Mouse (Mus musculus): Measurements from ENCODE around the gene Phykpl. TPM values are rescaled to one million over a fixed set of nuclear protein-coding genes. Genes with fewer than 3 reads are reported as not detected.

The Phykpl gene
- total RNA-seq (2014; rRNA removed; ENCODE audit: low replicate concordance) (14.5 and 35.2 TPM in 2 replicates), polyA plus RNA-seq (2015; fragmentation: Nextera tagmentation; extraction: Ambion mirVana) (12.7 and 13.9 TPM in 2 replicates)

DNA sequence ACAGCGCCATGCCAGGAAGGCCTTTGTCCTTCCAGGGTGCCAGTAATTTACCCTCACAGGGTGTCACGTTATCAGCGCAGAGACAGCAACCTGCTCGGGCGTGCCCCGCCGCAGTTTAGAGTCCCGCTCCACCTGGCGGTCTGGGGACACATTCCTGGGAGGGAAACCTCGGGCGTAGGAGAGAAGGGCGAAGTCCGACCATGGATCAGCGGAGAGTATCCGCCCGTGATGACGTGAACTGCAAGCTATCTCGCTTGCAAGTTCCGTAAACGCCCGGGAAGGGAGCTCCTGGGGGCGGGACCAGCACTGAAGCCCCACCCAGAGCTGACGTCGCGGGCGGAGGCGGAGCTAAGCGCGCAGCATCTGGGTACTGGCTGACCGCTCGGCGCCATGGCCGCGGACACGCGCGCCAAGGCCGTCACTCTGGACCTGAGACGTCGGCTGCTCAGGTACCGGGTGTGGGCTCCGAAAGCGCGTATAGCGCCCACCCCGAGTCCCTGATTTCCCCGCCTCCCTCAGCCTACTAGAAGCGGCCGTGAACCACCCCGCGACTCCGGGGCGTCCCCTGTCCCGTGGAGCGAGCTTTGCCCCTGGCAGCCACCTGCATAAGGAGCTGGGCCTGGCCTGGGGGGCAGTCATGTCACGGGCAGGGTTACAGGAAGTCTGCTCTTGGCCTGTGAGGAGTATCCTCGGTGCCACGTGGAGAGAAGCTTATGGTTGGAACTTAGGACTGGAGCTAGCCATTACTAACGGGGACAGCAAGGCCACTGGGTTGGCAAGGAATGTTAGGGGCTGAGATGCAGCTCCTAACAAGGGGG, at the start of gene Phykpl:
Gene Phykpl (plus strand): TSS at position 327 of the 818 bp plus-strand sequence.
- WGBS, result under 1% methylated on average over 59 of the region's 59 CpGs

DNA sequence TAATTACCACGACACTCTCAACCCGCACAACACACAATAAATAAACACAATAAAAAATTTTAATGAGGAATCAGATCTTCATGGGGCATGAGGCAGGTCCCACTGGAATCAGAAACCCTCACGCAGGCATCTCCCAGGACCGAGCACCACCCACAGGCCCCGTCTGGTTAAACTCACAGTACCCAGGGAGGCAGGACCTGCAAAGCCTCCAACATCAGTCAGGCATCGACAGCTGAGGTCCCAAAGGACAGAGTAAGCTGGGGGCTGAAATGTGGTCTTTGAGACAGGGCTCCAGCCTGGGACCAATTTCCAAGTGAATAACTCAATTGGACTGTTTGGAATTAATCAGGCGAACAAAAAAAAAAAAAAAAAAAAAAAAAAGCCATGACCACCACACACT, 46.2 kb upstream of the Phykpl start:
- DNase-seq (ENCODE audit: low spot score), result no peak
- Histone ChIP-seq H3K36me3 (replicated peaks; ENCODE audit: control insufficient read depth, insufficient read depth, low read length) (no peaks in the 10 kb centered on the region), H3K4me1 (ENCODE audit: control insufficient read depth, insufficient read depth) (no peaks in the 10 kb centered on the region), H3K4me3 (ENCODE audit: low read depth, low read length) (no peak overlapping the region), H3K9me3 (replicated peaks; ENCODE audit: control insufficient read depth, low read length) (no peaks in the 10 kb centered on the region), H3K27ac (ENCODE audit: low read depth) (no peak overlapping the region), H3K9ac (replicated peaks; ENCODE audit: low read depth, low read length) (no peak overlapping the region), H3K27me3 (ENCODE audit: control insufficient read depth, insufficient read depth, low read length) (peaks cover 6% of the 10 kb centered on the region; the same call in 1 of the 2 replicates), H3K4me2 (ENCODE audit: low read depth, low read length) (no peak overlapping the region)
- WGBS, result 63% methylated on average over 7 of the region's 7 CpGs
- TF ChIP-seq EP300 (IDR thresholded peaks at IDR 0.05; ENCODE audit: low read depth), result no peak
- no peak for TF ChIP-seq CTCF (IDR thresholded peaks at IDR 0.05; ENCODE audit: low read depth)
- no peak for ATAC-seq (ENCODE audit: insufficient read depth, low read depth)

More for the DNA sequence above, at the start of gene Phykpl:
- peak; percentile 38; the same call in 1 of the 2 replicates for TF ChIP-seq EP300 (IDR thresholded peaks at IDR 0.05; ENCODE audit: low read depth)
- TF ChIP-seq CTCF (IDR thresholded peaks at IDR 0.05; ENCODE audit: low read depth), result peak; percentile 37
- Histone ChIP-seq H3K36me3 (replicated peaks; ENCODE audit: control insufficient read depth, insufficient read depth, low read length) (peaks cover 32% of the 10 kb centered on the region), H3K4me2 (ENCODE audit: low read depth, low read length) (peak within 1 kb of the TSS; percentile 82), H3K9me3 (replicated peaks; ENCODE audit: control insufficient read depth, low read length) (no peaks in the 10 kb centered on the region), H3K4me1 (ENCODE audit: control insufficient read depth, insufficient read depth) (peaks cover 25% of the 10 kb centered on the region), H3K9ac (replicated peaks; ENCODE audit: low read depth, low read length) (peak within 1 kb of the TSS; percentile 82), H3K27me3 (ENCODE audit: control insufficient read depth, insufficient read depth, low read length) (no peaks in the 10 kb centered on the region), H3K4me3 (ENCODE audit: low read depth, low read length) (peak within 1 kb of the TSS; percentile 78), H3K27ac (ENCODE audit: low read depth) (peak within 1 kb of the TSS; percentile 92)
- ATAC-seq (ENCODE audit: insufficient read depth, low read depth) (peak; percentile 96), DNase-seq (ENCODE audit: low spot score) (peak; percentile 93)

DNA sequence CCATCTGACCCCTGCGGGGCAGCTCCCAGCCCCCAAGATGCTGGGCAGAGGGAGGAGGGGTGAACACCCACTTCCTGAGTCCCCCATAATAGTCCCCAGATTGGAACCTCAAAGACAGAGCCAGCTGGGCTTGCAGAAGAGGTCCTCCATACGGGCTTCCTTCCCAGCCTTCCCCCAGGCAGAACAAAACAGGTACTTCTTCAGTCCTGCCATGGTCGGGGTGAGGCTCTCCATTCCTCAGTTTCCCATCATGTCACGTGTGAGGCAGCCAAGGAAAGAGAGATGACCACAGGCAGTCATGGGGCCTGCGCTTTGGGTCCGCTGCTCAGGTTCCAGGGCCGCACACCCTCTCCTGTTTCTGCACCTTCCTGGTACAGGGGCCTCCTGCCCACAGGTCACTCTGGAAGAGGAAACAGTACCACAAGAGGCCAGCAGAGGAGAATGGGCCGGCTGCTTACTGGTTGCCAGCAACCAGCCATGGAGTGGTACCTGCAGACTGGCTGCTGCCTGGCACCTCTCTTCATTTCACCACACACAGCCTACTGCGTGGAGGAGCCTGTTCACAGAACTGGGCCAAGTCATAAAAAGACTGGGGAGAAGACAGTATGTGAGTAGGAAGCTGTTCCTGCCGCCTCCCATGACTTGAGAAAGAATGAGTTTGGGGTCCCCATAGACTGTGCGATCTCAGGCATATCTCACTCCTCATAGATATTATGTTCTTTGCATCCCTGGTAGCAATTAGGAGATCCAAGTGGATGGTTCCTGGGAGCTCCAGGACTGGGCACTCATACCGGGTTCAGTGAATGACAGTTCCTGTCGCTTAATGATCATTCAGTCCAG, 45.4 kb upstream of the Phykpl start:
- TF ChIP-seq EP300 (IDR thresholded peaks at IDR 0.05; ENCODE audit: low read depth) (no peak), CTCF (IDR thresholded peaks at IDR 0.05; ENCODE audit: low read depth) (no peak)
- peaks cover 5% of the 10 kb centered on the region; the same call in 1 of the 2 replicates for H3K27me3 ChIP-seq (ENCODE audit: control insufficient read depth, insufficient read depth, low read length)
- ATAC-seq (ENCODE audit: insufficient read depth, low read depth) (peak; percentile 24; the same call in 1 of the 2 replicates), DNase-seq (ENCODE audit: low spot score) (no peak)
- no peak overlapping the region for H3K4me3 ChIP-seq (ENCODE audit: low read depth, low read length)
- no peaks in the 10 kb centered on the region for H3K9me3 ChIP-seq (replicated peaks; ENCODE audit: control insufficient read depth, low read length)
- H3K4me2 ChIP-seq (ENCODE audit: low read depth, low read length), result no peak overlapping the region
- 55% methylated on average over 13 of the region's 13 CpGs for WGBS
- H3K27ac ChIP-seq (ENCODE audit: low read depth), result no peak overlapping the region
- no peak overlapping the region for H3K9ac ChIP-seq (replicated peaks; ENCODE audit: low read depth, low read length)
- no peaks in the 10 kb centered on the region for H3K4me1 ChIP-seq (ENCODE audit: control insufficient read depth, insufficient read depth)
- no peaks in the 10 kb centered on the region for H3K36me3 ChIP-seq (replicated peaks; ENCODE audit: control insufficient read depth, insufficient read depth, low read length)

DNA sequence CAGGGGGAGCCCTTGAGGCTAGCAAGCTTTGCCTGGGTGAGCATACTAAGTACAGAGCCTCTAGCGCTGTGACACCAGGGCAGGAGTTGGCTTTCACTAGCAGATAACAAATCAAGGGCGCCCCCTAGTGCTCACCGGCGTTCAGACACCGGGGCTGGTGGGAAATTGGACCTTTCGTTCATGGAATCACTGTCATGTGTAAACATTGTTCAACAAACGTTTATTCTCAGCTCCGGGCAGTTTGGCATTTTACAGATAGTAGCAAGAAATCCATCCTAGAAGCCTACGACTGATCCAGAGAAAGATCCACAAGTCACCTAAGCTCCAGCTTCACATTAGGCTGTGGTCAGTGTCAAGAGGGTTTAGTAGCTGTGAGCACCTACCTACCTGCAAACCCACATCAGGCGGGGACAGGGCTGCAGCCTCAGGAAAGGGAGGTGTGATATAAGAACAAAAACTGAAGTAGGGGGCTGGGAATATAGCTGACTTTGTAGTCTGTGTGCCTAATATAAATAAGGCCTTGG, 44.7 kb upstream of the Phykpl start:
- Histone ChIP-seq H3K4me1 (ENCODE audit: control insufficient read depth, insufficient read depth) (no peaks in the 10 kb centered on the region), H3K9ac (replicated peaks; ENCODE audit: low read depth, low read length) (no peak overlapping the region), H3K27me3 (ENCODE audit: control insufficient read depth, insufficient read depth, low read length) (peaks cover 5% of the 10 kb centered on the region; the same call in 1 of the 2 replicates), H3K4me2 (ENCODE audit: low read depth, low read length) (no peak overlapping the region), H3K9me3 (replicated peaks; ENCODE audit: control insufficient read depth, low read length) (no peaks in the 10 kb centered on the region), H3K36me3 (replicated peaks; ENCODE audit: control insufficient read depth, insufficient read depth, low read length) (no peaks in the 10 kb centered on the region), H3K27ac (ENCODE audit: low read depth) (no peak overlapping the region), H3K4me3 (ENCODE audit: low read depth, low read length) (no peak overlapping the region)
- 13% methylated on average over 10 of the region's 10 CpGs for WGBS
- DNase-seq (ENCODE audit: low spot score), result peak; percentile 94
- TF ChIP-seq EP300 (IDR thresholded peaks at IDR 0.05; ENCODE audit: low read depth) (no peak), CTCF (IDR thresholded peaks at IDR 0.05; ENCODE audit: low read depth) (peak; percentile 99)
- peak; percentile 94 for ATAC-seq (ENCODE audit: insufficient read depth, low read depth)

DNA sequence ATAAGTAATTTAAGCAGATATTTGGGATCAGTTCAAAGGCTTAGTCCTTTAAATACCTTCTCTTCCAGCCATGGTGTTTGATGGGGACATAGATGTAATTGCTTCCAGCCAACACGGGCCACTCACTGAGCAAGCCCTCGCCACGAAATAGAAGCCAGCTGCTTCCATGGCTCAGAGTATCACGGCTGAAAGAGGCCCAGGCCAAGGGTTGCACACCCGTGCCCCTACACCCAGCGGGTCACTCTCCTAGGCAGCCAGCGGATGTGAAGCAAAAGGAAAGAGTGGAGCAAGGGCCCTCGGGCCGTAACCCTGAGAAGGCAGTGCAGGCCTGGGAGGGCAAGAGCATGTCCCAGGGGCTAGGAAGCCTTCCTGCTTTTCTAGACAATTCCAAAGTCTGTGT, 42.1 kb upstream of the Phykpl start:
- DNase-seq (ENCODE audit: low spot score) (no peak), ATAC-seq (ENCODE audit: insufficient read depth, low read depth) (no peak)
- no peak overlapping the region for H3K9ac ChIP-seq (replicated peaks; ENCODE audit: low read depth, low read length)
- no peak overlapping the region for H3K4me3 ChIP-seq (ENCODE audit: low read depth, low read length)
- 63% methylated on average over 9 of the region's 9 CpGs for WGBS
- no peak overlapping the region for H3K4me2 ChIP-seq (ENCODE audit: low read depth, low read length)
- no peaks in the 10 kb centered on the region for H3K4me1 ChIP-seq (ENCODE audit: control insufficient read depth, insufficient read depth)
- no peaks in the 10 kb centered on the region for H3K36me3 ChIP-seq (replicated peaks; ENCODE audit: control insufficient read depth, insufficient read depth, low read length)
- no peaks in the 10 kb centered on the region for H3K9me3 ChIP-seq (replicated peaks; ENCODE audit: control insufficient read depth, low read length)
- TF ChIP-seq EP300 (IDR thresholded peaks at IDR 0.05; ENCODE audit: low read depth), result no peak
- TF ChIP-seq CTCF (IDR thresholded peaks at IDR 0.05; ENCODE audit: low read depth), result no peak
- H3K27ac ChIP-seq (ENCODE audit: low read depth), result no peak overlapping the region
- no peaks in the 10 kb centered on the region for H3K27me3 ChIP-seq (ENCODE audit: control insufficient read depth, insufficient read depth, low read length)

All from heart, postnatal 0 days (tissue).